ENCODE assay signal across 9 mouse cellular contexts in the genomic region with DNA sequence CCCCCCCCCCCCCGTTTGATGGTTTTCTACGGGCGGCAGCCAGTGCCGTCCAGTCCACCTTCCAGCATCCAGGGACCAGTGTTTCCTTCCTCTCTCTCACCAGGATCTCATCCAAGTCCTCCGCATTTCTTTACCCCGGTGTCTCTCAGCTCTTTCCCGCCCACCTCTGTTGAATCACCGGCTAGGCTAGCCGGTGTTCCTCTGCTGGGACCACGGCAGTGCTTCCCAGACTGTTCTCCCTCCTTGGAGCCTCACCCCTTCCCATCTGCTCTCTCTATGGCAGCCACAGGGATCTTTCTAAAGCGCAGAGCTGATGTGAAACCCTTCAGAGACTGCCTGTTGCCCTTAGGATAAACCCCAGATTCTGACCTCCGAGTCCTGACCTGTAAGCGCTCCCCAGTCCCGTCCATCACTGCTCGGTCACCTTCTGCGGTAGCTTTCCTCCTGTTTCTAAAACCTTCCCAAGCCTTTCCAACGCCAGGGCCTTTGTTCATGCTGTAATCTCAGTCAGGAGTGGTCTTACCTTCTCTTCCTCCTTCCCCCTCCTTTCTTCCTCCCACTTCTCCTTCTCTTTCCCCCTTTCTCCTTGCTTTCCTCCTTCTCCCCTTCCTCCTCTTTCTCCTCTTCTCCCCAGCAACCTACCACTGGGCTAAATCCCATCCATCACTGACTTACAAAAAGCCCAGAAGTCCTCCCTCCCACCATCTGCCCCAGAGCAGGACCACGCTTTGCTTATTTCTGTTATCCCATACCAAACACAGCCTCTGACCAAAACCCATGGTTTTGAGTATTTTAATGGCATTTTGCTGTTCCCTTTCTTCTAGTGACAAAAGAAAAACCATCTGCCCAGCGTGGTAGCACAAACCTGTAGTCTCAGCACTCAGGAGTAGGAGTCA. TPM values are rescaled to one million over a fixed set of nuclear protein-coding genes. Genes with fewer than 3 reads are reported as not detected.
DNase-seq lines count a peak whose midpoint lies in the region; ATAC-seq and TF ChIP-seq lines count a peak whose summit lies in the region.
"Had no signal": no experiment of that assay in that cellular context is flagged by ENCODE, and none has a peak within 500 bp of the region (broad histone marks: within the 10 kb centered on the region; RNA-seq: fewer than 3 reads in every experiment).

No protein-coding gene starts in this region.

- H3K36me3 ChIP-seq in kidney, embryonic 16.5 days (ENCODE audit: insufficient read depth, low read length): no peaks in the 10 kb centered on the region
- no peaks in the 10 kb centered on the region for H3K36me3 ChIP-seq in kidney, embryonic 14.5 days (ENCODE audit: control insufficient read depth, insufficient read depth, low read length)
- no peaks in the 10 kb centered on the region for H3K36me3 ChIP-seq in hindbrain, embryonic 13.5 days
- no peaks in the 10 kb centered on the region for H3K36me3 ChIP-seq in neural tube, embryonic 13.5 days
- H3K36me3 ChIP-seq in lung, postnatal 0 days (ENCODE audit: insufficient read depth, low read length): no peaks in the 10 kb centered on the region
- no peaks in the 10 kb centered on the region for H3K36me3 ChIP-seq in intestine, embryonic 16.5 days (ENCODE audit: control insufficient read depth, insufficient read depth, low read length)

- no peaks in the 10 kb centered on the region for H3K27me3 ChIP-seq in kidney, embryonic 16.5 days (ENCODE audit: insufficient read depth, low read length)
- no peaks in the 10 kb centered on the region for H3K27me3 ChIP-seq in kidney, embryonic 14.5 days (ENCODE audit: control insufficient read depth, insufficient read depth, low read length)
- no peaks in the 10 kb centered on the region for H3K27me3 ChIP-seq in hindbrain, embryonic 13.5 days
- H3K27me3 ChIP-seq in neural tube, embryonic 13.5 days: no peaks in the 10 kb centered on the region
- H3K27me3 ChIP-seq in lung, postnatal 0 days (replicated peaks; ENCODE audit: insufficient read depth, low read length): no peaks in the 10 kb centered on the region
- no peaks in the 10 kb centered on the region for H3K27me3 ChIP-seq in intestine, embryonic 16.5 days (replicated peaks; ENCODE audit: control insufficient read depth, insufficient read depth, low read length)

- H3K27ac ChIP-seq in kidney, embryonic 16.5 days (ENCODE audit: low read length): no peak overlapping the region
- H3K27ac ChIP-seq in kidney, embryonic 14.5 days (ENCODE audit: low read depth, low read length): no peak overlapping the region
- peak overlapping the region; percentile 67; the same call in 1 of the 2 replicates for H3K27ac ChIP-seq in hindbrain, embryonic 13.5 days
- H3K27ac ChIP-seq in neural tube, embryonic 13.5 days (replicated peaks): peak overlapping the region; percentile 35; the same call in 1 of the 2 replicates
- no peak overlapping the region for H3K27ac ChIP-seq in lung, postnatal 0 days (ENCODE audit: low read length)
- no peak overlapping the region for H3K27ac ChIP-seq in intestine, embryonic 16.5 days (ENCODE audit: low read length)

- H3K4me3 ChIP-seq in kidney, embryonic 16.5 days (ENCODE audit: low read length): no peak overlapping the region
- no peak overlapping the region for H3K4me3 ChIP-seq in kidney, embryonic 14.5 days (ENCODE audit: low read length)
- H3K4me3 ChIP-seq in hindbrain, embryonic 13.5 days: no peak overlapping the region
- H3K4me3 ChIP-seq in neural tube, embryonic 13.5 days: no peak overlapping the region
- H3K4me3 ChIP-seq in lung, postnatal 0 days (ENCODE audit: low read depth, low read length): no peak overlapping the region
- no peak overlapping the region for H3K4me3 ChIP-seq in intestine, embryonic 16.5 days (ENCODE audit: low read length)

- TF ChIP-seq CTCF in lung, postnatal 0 days (IDR thresholded peaks at IDR 0.05): no peak

- peak overlapping the region; percentile 26; the same call in 1 of the 2 replicates for H3K9ac ChIP-seq in kidney, embryonic 16.5 days (replicated peaks; ENCODE audit: low read length)
- H3K9ac ChIP-seq in kidney, embryonic 14.5 days (ENCODE audit: low read depth, low read length): no peak overlapping the region
- peak overlapping the region; percentile 35; the same call in 1 of the 2 replicates for H3K9ac ChIP-seq in hindbrain, embryonic 13.5 days
- no peak overlapping the region for H3K9ac ChIP-seq in neural tube, embryonic 13.5 days
- no peak overlapping the region for H3K9ac ChIP-seq in lung, postnatal 0 days (replicated peaks; ENCODE audit: low read depth)
- H3K9ac ChIP-seq in intestine, embryonic 16.5 days (ENCODE audit: low read depth, low read length): no peak overlapping the region

- peak; percentile 51 for DNase-seq in embryo, embryonic 9.5 days (ENCODE audit: extremely low spot score)
- no peak for DNase-seq in lung, postnatal 0 days (ENCODE audit: low spot score)
- DNase-seq in heart, postnatal 10 days: no peak
- DNase-seq: cerebellum, postnatal 14 days had no signal

- intact Hi-C loops in heart, postnatal 10 days (cut with DNase I): no loop called here

- H3K4me2 ChIP-seq in kidney, embryonic 16.5 days (replicated peaks; ENCODE audit: low read depth, low read length): no peak overlapping the region
- H3K4me2 ChIP-seq in kidney, embryonic 14.5 days (replicated peaks; ENCODE audit: low read depth, low read length): no peak overlapping the region
- 0 out of 2 replicates have a peak overlapping the region, but pooled peaks have one; percentile 15 for H3K4me2 ChIP-seq in hindbrain, embryonic 13.5 days
- H3K4me2 ChIP-seq in neural tube, embryonic 13.5 days: 0 out of 2 replicates have a peak overlapping the region, but pooled peaks have one; percentile 24
- H3K4me2 ChIP-seq in lung, postnatal 0 days (replicated peaks; ENCODE audit: low read depth, low read length): no peak overlapping the region
- H3K4me2 ChIP-seq in intestine, embryonic 16.5 days (ENCODE audit: low read depth, low read length): no peak overlapping the region

- ATAC-seq in kidney, embryonic 16.5 days (ENCODE audit: low FRiP score, low TSS enrichment): no peak
- no peak for ATAC-seq in kidney, embryonic 14.5 days (ENCODE audit: low FRiP score, low TSS enrichment)
- 0 out of 2 replicates have a peak, but pooled peaks have one; percentile 49 for ATAC-seq in hindbrain, embryonic 13.5 days (ENCODE audit: low FRiP score)
- ATAC-seq in neural tube, embryonic 13.5 days (ENCODE audit: low read depth): no peak
- no peak for ATAC-seq in lung, postnatal 0 days
- no peak for ATAC-seq in intestine, embryonic 16.5 days

- no peaks in the 10 kb centered on the region for H3K4me1 ChIP-seq in kidney, embryonic 16.5 days (ENCODE audit: insufficient read depth, low read length)
- H3K4me1 ChIP-seq in kidney, embryonic 14.5 days (ENCODE audit: control insufficient read depth, insufficient read depth, low read length): no peaks in the 10 kb centered on the region
- H3K4me1 ChIP-seq in hindbrain, embryonic 13.5 days (replicated peaks): peaks cover 10% of the 10 kb centered on the region
- H3K4me1 ChIP-seq in neural tube, embryonic 13.5 days (replicated peaks): peaks cover 6% of the 10 kb centered on the region
- H3K4me1 ChIP-seq in lung, postnatal 0 days (ENCODE audit: insufficient read depth, low read depth, low read length): no peaks in the 10 kb centered on the region
- H3K4me1 ChIP-seq in intestine, embryonic 16.5 days (ENCODE audit: control insufficient read depth, insufficient read depth, low read length): no peaks in the 10 kb centered on the region

- 17% methylated on average over 18 of the region's 19 CpGs for WGBS in kidney, embryonic 16.5 days
- 20% methylated on average over 19 of the region's 19 CpGs for WGBS in kidney, embryonic 14.5 days
- WGBS in hindbrain, embryonic 13.5 days: 10% methylated on average over 16 of the region's 19 CpGs
- WGBS in neural tube, embryonic 13.5 days: 9% methylated on average over 19 of the region's 19 CpGs
- WGBS in lung, postnatal 0 days: 12% methylated on average over 18 of the region's 19 CpGs
- 27% methylated on average over 19 of the region's 19 CpGs for WGBS in intestine, embryonic 16.5 days

- TF ChIP-seq EP300 in lung, postnatal 0 days (IDR thresholded peaks at IDR 0.05): no peak

- H3K9me3 ChIP-seq in kidney, embryonic 16.5 days (ENCODE audit: low read length): no peaks in the 10 kb centered on the region
- no peaks in the 10 kb centered on the region for H3K9me3 ChIP-seq in kidney, embryonic 14.5 days (ENCODE audit: control insufficient read depth, low read length)
- no peaks in the 10 kb centered on the region for H3K9me3 ChIP-seq in hindbrain, embryonic 13.5 days
- no peaks in the 10 kb centered on the region for H3K9me3 ChIP-seq in neural tube, embryonic 13.5 days
- H3K9me3 ChIP-seq in lung, postnatal 0 days (ENCODE audit: low read length): no peaks in the 10 kb centered on the region
- H3K9me3 ChIP-seq in intestine, embryonic 16.5 days (ENCODE audit: control insufficient read depth, low read length): no peaks in the 10 kb centered on the region

RNA-seq across cellular contexts. Expression of a gene that starts 14.3 kb away (rescaled TPM):
- 1,046 and 1,071 TPM in 2 replicates for polyA plus RNA-seq in kidney, embryonic 16.5 days (2015; fragmentation: Nextera tagmentation; extraction: Ambion mirVana)
- 911 and 1,119 TPM in 2 replicates for polyA plus RNA-seq in kidney, embryonic 14.5 days (2014; fragmentation: Nextera tagmentation; extraction: Ambion mirVana)
- polyA plus RNA-seq in hindbrain, embryonic 13.5 days (2015; fragmentation: Nextera tagmentation; extraction: Ambion mirVana): 1,031 and 1,095 TPM in 2 replicates
- polyA plus RNA-seq in neural tube, embryonic 13.5 days (2015; fragmentation: Nextera tagmentation; extraction: Ambion mirVana): 1,130 and 1,174 TPM in 2 replicates
- 819 and 1,023 TPM in 2 replicates for polyA plus RNA-seq in lung, postnatal 0 days (2015; fragmentation: Nextera tagmentation; extraction: Ambion mirVana)
- polyA plus RNA-seq in intestine, embryonic 16.5 days (2015; fragmentation: Nextera tagmentation; extraction: Ambion mirVana): 1,462 and 1,500 TPM in 2 replicates
- total RNA-seq in heart, postnatal 10 days (2021): 100 to 1,000 TPM; 464 to 577 TPM

RNA-seq across cellular contexts. Expression of a gene that starts 22.0 kb away (rescaled TPM):
- 56.3 and 58.5 TPM in 2 replicates for polyA plus RNA-seq in kidney, embryonic 16.5 days (2015; fragmentation: Nextera tagmentation; extraction: Ambion mirVana)
- 56.2 and 62.2 TPM in 2 replicates for polyA plus RNA-seq in kidney, embryonic 14.5 days (2014; fragmentation: Nextera tagmentation; extraction: Ambion mirVana)
- polyA plus RNA-seq in hindbrain, embryonic 13.5 days (2015; fragmentation: Nextera tagmentation; extraction: Ambion mirVana): 51.7 and 57.6 TPM in 2 replicates
- polyA plus RNA-seq in neural tube, embryonic 13.5 days (2015; fragmentation: Nextera tagmentation; extraction: Ambion mirVana): 49.7 and 54.8 TPM in 2 replicates
- 51.1 and 54.9 TPM in 2 replicates for polyA plus RNA-seq in lung, postnatal 0 days (2015; fragmentation: Nextera tagmentation; extraction: Ambion mirVana)
- polyA plus RNA-seq in intestine, embryonic 16.5 days (2015; fragmentation: Nextera tagmentation; extraction: Ambion mirVana): 62.0 and 67.4 TPM in 2 replicates
- total RNA-seq in heart, postnatal 10 days (2021): 10 to 100 TPM; 23.2 to 24.3 TPM

RNA-seq across cellular contexts. Expression of a gene that starts 22.1 kb away (rescaled TPM):
- polyA plus RNA-seq in kidney, embryonic 16.5 days (2015; fragmentation: Nextera tagmentation; extraction: Ambion mirVana): 25.2 and 32.0 TPM in 2 replicates
- polyA plus RNA-seq in kidney, embryonic 14.5 days (2014; fragmentation: Nextera tagmentation; extraction: Ambion mirVana): 35.8 and 36.9 TPM in 2 replicates
- polyA plus RNA-seq in hindbrain, embryonic 13.5 days (2015; fragmentation: Nextera tagmentation; extraction: Ambion mirVana): 31.8 and 32.6 TPM in 2 replicates
- polyA plus RNA-seq in neural tube, embryonic 13.5 days (2015; fragmentation: Nextera tagmentation; extraction: Ambion mirVana): 36.7 and 41.1 TPM in 2 replicates
- polyA plus RNA-seq in lung, postnatal 0 days (2015; fragmentation: Nextera tagmentation; extraction: Ambion mirVana): 10.1 and 10.4 TPM in 2 replicates
- polyA plus RNA-seq in intestine, embryonic 16.5 days (2015; fragmentation: Nextera tagmentation; extraction: Ambion mirVana): 23.4 and 23.9 TPM in 2 replicates
- 10 to 100 TPM; 16.7 to 18.2 TPM for total RNA-seq in heart, postnatal 10 days (2021)

RNA-seq across cellular contexts. Expression of a gene that starts 36.1 kb away (rescaled TPM):
- 208 and 258 TPM in 2 replicates for polyA plus RNA-seq in kidney, embryonic 16.5 days (2015; fragmentation: Nextera tagmentation; extraction: Ambion mirVana)
- polyA plus RNA-seq in kidney, embryonic 14.5 days (2014; fragmentation: Nextera tagmentation; extraction: Ambion mirVana): 320 and 334 TPM in 2 replicates
- polyA plus RNA-seq in hindbrain, embryonic 13.5 days (2015; fragmentation: Nextera tagmentation; extraction: Ambion mirVana): 165 and 181 TPM in 2 replicates
- 170 and 220 TPM in 2 replicates for polyA plus RNA-seq in neural tube, embryonic 13.5 days (2015; fragmentation: Nextera tagmentation; extraction: Ambion mirVana)
- polyA plus RNA-seq in lung, postnatal 0 days (2015; fragmentation: Nextera tagmentation; extraction: Ambion mirVana): 140 and 152 TPM in 2 replicates
- polyA plus RNA-seq in intestine, embryonic 16.5 days (2015; fragmentation: Nextera tagmentation; extraction: Ambion mirVana): 67.9 and 121 TPM in 2 replicates
- total RNA-seq in heart, postnatal 10 days (2021): 10 to 100 TPM; 35.5 to 39.1 TPM

Comparison
In these comparisons a context has a peak if more than half of its experiments do, and no peak if none do; other contexts are left out.
1. H3K9ac ChIP-seq: peak in kidney, embryonic 16.5 days (single experiment) and hindbrain, embryonic 13.5 days (single experiment); none in kidney, embryonic 14.5 days (single experiment), neural tube, embryonic 13.5 days (single experiment), lung, postnatal 0 days (single experiment) and intestine, embryonic 16.5 days (single experiment).
2. H3K27ac ChIP-seq: peak in hindbrain, embryonic 13.5 days (single experiment) and neural tube, embryonic 13.5 days (single experiment); none in kidney, embryonic 16.5 days (single experiment), kidney, embryonic 14.5 days (single experiment), lung, postnatal 0 days (single experiment) and intestine, embryonic 16.5 days (single experiment).
3. H3K4me2 ChIP-seq: peak in hindbrain, embryonic 13.5 days (single experiment) and neural tube, embryonic 13.5 days (single experiment); none in kidney, embryonic 16.5 days (single experiment), kidney, embryonic 14.5 days (single experiment), lung, postnatal 0 days (single experiment) and intestine, embryonic 16.5 days (single experiment).